Mouse (Mus musculus) frontal cortex, postnatal 25 days (tissue): Measurements from ENCODE around the gene Birc6.

Experiments
- DNase-seq, 2 experiments: peaks; one replicate each; pipeline ENCODE4 v3.0.0; 2022; ENCODE audit warnings: low spot score in 2 of 2

The Birc6 gene

GRCm38 (mm10) chr17:74527729-74528607, at the start of gene Birc6:
Gene Birc6 (plus strand): TSS chr17:74528295.
- DNase-seq, result peak; percentile 99

GRCm38 (mm10) chr17:74480361-74481069, 47.6 kb upstream of the Birc6 start:
- DNase-seq, result no peak

DNA sequence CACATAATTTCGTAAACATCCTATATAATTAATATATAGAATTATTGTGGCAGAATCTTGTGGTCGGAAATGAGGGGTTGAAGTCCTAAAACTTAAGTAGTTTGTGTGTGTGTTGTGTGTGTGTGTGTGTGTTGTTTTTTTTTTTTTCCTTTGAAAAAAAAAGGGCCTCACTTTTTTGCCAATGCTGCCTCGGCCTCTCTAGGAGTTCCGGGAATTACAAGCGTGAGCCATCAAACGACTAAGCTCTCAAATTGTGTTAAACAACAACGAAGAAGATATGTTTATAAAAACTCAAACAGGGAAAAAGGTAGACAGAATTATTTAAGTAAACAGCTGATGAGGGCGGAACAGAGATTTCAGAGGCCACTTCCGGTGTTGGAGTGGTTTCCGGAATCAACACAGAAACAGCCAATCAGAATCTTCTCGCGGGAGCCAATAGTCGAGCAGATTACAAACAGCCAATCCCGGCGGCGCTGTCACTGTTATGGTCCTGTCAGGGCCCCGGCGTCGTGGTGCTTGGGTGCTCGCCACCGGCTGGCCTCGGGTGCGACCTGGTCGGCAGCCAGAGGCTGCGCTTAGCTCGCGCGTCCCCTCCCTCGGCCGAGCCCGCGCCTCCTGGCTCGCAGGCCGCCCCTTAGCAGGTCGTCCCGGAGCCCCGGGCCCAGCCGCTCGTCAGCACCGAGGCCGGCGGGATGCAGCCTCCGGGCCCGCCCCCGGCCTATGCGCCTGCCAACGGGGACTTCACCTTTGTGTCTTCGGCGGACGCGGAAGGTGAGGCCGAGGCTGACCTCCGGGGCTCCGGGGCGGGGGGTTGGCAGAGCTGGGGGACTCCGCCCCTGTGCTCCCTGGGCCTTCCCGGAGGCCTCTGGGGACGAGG, 38.8 kb upstream of the Birc6 start, which contains the start of gene Yipf4:
TSS of gene Yipf4 (plus strand) at position 470 of the 877 bp plus-strand sequence.
- peak; percentile 99 for DNase-seq

DNA sequence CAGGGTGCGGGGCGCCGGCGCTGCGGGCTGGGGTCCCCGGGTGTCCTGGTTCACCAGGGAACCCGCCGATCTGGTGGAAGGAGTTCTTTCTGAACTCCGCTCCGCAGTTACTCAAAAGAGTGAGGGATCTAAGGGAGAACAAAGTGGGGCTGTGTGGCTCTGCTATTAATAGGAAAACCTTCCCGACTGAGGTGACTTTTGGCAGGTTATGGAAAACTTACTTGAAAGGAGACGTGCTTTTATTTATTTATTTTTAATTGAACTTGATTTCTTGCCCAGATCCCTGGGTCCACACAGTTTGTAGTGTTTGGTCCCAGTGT, 38.2 kb upstream of the Birc6 start:
- no peak for DNase-seq

DNA sequence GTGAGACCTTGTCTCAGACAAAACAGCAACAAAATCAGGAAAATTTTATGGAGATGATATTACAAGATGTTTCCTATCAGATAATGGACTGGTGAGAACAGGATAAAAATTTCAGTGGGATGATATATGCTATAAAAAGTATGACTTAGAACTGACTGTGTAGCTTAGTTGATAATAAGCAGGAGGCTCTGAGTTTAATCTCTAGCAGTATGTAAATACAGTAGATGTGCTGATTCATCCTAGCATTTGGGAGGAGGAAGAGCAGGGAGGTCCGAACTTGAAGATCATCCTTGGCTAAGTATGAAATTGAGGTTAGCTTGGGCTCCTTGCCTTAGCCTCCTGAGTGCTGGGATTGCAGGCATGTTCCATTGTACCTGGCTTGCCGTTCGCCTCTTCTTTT, 36.5 kb upstream of the Birc6 start:
- DNase-seq, result no peak

GRCm38 (mm10) chr17:74500204-74500603, 27.9 kb upstream of the Birc6 start:
- no peak for DNase-seq

DNA sequence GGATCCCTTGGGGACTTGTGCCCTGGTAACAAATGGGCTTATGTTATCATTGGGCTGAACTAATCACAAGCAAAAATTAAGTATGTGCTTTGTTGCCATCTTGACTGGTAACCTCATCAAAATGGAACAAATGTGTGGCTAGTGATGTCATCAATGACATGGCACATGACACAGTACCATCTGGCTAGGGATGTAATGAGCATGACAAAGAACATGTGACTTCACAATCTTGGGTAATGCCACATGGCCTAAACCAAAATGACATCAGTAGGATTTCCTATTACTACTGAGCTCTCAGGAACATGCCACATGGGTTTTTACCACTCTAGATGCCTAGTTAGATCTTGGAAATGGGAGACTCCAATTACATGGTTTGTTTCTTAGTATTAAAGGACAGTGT, 27.0 kb upstream of the Birc6 start:
- no peak for DNase-seq

DNA sequence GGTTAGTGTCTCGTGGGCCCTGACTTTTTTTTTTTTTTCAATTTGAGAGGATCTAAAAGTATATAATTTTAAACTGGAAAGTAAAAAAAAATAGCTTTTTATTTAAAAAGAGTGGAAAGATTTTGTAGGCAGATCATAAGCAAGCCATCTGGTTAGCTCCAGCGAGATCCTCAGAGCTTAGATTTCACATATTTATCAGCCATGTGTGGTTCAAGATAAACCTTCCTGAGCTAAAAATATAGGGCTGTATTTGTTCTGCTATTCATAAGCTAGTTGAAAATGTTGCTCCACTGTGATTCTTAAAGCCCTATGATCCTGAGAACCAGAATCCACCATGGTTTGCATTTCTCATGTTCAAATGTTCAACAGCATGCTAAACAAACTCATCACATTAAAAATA, 20.2 kb upstream of the Birc6 start:
- no peak for DNase-seq

DNA sequence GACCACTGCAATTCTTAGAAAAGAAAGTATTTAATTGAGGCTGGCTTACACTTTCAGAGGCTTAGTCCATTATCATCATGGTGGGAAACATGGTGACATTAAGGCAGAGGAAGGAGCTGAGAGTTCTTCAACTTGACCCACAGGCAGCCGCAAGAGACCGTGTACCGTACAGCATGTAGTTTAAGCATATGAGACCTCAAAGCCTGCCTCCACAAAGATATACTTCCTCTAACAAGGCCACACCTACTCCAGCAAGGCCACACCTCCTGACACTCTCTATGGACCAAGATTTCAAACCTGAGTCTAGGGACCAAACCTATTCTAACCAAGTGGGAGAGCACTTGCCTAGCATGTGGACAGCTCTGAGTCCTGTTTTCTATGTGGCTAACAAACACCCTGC, 19.5 kb upstream of the Birc6 start:
- no peak for DNase-seq

DNA sequence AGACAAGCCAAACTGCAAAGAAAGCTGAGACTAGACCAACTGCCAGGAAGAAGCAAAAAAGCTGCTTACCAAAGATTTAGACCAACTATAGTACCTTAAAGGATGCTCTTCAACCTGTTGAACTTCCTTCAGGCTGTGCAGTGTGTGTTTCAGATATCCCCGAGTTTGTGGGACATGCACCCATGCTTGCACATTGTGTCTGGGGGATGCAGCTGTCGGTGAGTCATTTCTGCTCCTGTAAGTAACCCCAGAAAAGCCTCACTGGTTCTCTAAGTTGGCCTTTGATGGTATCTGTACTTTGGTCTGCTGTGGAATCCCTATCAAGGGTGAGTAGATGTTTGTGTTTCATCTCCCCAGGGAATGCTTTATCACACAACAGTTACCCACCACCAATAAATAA, 15.8 kb upstream of the Birc6 start:
- DNase-seq, result no peak

DNA sequence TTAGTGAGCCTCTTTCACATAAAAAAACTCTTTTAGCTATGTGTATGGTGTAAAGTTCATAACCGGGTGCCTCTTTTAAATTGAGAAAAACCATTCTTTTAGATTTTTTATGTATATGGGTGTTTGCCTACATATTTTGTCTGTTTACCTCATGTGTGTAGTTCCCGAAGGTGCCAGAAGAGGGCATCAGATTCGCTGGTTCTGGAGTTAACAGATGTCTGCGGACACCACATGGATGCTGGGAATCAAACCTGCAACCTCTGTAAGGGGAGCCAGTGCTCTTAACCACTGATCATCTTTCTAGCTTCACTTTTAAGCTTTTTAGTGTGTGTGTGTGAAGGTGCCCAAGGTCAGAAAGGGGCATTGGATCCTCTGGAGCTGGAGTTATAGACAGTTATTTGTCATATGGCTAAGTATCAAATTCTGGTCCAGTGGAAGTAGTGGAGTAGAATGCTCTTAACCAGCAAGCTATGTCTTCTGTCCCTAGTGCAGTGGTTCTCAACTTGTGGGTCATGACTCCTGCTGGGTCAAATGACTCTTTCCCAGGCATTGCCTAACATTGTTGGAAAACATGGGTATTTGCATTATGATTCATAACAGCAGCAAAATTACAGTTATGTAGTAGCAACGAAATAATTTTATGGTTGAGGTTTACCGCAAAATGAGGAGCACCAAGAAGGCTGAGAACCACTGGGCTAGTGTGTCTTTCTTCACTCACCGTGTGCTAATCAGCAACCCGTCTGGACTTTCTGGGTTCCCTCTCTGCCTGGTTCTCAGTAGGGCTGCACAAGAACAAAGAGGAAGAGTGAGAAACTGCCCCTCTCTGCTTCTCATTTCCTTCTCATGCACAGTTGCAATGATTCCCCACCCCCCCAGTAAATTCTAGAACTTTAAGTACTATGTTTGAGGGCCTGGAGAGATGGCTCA, 5.0 kb upstream of the Birc6 start:
- DNase-seq, result no peak

- no peak for DNase-seq
Observed at GRCm38 (mm10) chr17:74526117-74526516, 2.0 kb upstream of the Birc6 start.

GRCm38 (mm10) chr17:74526806-74527653, 1.1 kb upstream of the Birc6 start:
- no peak for DNase-seq

DNA sequence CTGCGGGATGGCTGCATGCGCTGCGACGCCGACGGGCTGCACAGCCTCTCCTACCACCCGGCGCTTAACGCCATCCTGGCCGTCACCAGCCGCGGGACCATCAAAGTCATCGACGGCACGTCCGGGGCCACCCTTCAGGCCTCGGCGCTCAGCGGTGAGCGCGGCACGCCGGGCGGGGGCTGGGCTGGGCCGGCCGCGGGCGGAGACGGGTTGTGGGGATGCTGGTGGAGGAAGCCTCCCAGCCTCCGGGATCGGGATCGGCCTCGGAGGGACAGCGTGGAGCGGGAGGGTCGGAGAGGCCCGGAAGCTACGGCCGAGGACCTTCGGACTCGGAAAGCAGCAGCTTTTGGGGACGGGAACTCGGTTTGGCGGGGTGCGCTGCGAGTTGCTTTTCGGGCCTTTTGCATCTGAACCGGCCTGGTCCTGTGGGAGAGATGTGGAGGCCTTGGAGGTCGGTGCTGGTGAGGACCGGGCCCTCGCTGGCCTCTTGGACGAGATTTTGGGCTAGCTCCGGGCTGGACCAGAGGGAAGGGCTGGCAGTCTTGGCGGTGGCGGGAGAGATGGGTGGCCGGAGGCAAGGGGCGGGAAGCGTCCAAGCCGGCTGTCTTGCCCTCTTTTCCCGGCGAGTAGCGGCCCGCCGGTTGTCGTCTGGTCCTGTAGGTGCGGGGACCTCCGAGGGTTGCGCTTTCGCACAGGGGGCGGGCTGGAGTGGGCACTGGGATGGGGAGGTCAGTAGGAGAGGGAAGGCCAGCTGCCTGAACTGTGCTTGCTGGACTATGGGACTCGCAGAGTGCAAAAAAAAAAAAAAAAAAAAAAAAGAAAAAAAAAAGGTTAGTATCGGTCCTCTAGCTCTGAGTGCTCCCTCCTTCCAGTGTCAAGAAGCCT, 795 bp downstream of the Birc6 start:
- peak in 1 of 2 experiments; percentile 15 for DNase-seq

DNA sequence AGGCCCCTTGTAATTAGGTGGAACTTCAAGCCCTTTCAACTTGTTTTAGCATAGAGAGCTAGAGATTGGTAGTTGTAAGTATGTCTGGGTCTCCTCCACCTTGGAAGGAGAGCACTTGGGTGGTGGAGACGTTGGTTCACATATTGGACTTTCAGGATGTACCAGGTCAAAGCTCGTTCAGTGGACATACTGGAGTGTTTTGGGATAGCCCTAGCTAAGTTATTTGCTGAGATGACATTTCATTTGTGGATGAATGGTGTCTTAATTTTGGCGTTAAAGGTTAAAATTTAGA, 1.4 kb downstream of the Birc6 start:
- DNase-seq, result no peak

- no peak for DNase-seq
Observed at GRCm38 (mm10) chr17:74534971-74535370, 6.9 kb downstream of the Birc6 start.

DNA sequence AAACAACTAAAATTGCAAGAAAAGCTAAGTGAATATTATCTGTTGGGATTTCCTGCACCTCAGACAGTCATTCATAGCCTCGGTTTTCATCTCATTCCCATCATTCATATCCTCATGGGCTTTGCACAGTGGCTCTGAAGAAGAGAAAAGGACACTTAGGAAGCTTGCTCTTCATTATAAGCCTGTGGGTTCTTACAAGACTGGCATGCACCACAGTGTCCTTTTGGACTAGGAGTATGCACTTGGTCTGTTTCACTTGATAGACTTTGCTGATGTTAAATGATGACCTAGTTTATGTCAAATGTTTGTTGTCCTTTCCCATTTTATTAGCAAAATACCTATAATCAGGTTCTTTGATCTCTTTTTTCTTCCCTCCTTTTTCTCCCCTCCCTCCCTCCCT, 9.4 kb downstream of the Birc6 start:
- DNase-seq, result no peak

DNA sequence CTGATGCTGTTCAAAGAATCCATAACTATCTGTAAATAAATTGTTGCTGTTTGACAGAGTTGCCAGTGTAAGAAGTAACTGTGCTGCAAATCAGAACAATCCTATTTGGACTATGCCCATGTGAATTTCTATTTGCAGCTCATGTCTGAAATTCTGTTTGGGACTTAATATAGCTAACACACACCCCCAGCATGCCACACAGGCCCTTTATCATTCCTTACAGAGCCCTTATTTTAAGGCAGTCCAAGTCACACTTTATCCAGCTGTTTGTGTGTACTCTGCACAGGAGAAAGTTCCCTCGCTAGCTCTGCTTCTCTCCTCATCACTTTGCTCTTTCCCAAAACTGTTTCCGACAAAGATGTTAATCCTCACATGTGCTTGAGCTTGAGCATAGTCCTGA, 15.5 kb downstream of the Birc6 start:
- no peak for DNase-seq

DNA sequence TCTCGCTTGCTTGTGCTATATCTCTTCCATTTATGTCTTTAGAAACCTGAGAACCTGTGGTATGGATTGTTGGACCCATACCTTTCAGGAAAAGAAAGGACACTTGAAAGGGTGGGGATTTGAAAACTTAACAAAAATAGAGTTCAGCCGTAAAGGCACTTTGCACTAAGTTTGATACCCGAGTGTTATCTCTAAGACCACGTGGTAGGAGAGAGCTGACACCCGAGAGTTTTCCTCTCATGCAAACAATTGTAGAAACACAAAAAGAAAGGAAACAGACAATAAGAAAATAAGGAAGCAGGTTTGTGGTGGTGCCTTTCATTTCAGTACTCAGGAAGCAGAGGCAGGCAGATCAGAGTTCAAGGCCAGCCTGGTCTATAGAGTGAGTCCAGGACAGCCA, 26.0 kb downstream of the Birc6 start:
- DNase-seq, result no peak
